Mouse (Mus musculus): ENCODE measurements at regions not wholly inside any gene's neighbourhood (a gene's known extent, or its start where the extent isn't known, plus 50 kb on each side); places are given as distances from the start of the nearest gene placed in this dataset.

DNA sequence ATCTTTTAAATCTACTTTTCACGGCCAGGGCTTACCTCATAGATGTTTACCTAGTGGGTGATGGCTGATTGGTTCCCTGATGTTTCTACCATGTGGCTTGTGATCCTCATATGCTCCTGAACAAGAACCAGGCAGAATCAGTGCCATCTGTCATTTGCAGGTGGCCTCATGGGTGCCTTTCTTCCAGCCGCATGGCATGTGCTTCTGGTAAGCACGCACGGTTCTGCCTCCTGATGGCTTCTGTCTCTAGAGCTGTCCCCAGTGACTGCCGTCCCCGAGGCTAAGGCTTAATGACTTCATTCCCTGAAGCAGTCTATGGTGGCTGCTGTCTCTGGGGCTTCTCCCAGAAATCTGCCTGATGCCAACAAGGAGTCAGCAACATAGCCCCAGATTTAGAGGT is 117.3 kb upstream of the Kit start:
- ATAC-seq (ENCODE audit: extremely low read depth, insufficient number of reproducible peaks, low FRiP score, poor library complexity, severe bottlenecking): no peak

- no peak for ATAC-seq (ENCODE audit: extremely low read depth, insufficient number of reproducible peaks, low FRiP score, poor library complexity, severe bottlenecking)
Measured at GRCm38 (mm10) chr5:75458317-75458716, 116.4 kb upstream of the Kit start.

DNA sequence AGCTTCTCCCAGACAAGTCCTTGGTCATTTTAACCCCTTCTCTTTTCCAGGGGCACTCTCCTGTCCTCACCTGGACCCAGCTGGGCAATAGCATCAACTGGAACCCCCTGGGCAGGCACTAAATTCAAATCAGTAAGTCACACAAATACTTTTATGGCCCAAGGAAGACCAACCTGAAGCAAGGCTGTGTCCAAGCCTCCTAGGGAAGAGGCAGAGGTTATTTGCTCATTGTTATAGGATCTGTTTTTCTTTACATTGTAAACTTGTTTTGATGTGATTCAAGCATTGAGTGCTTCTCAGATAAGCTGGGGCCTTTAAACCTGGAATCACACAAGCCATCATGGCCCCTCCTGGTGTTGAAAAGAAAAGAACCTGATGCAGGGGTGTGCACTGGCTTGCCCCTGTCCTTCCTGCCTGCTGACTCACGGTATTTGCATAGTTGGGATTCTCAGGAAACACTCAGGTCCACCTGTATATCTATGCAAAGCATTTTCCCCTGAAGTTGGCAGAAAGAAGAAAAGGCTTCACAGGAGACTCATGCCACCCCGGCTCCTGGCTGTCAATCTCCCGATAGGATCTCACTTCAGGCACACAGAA is 114.9 kb upstream of the Kit start:
- ATAC-seq (ENCODE audit: extremely low read depth, insufficient number of reproducible peaks, low FRiP score, poor library complexity, severe bottlenecking): no peak

GRCm38 (mm10) chr5:75460414-75461025 is 114.2 kb upstream of the Kit start:
- no peak for ATAC-seq (ENCODE audit: extremely low read depth, insufficient number of reproducible peaks, low FRiP score, poor library complexity, severe bottlenecking)

DNA sequence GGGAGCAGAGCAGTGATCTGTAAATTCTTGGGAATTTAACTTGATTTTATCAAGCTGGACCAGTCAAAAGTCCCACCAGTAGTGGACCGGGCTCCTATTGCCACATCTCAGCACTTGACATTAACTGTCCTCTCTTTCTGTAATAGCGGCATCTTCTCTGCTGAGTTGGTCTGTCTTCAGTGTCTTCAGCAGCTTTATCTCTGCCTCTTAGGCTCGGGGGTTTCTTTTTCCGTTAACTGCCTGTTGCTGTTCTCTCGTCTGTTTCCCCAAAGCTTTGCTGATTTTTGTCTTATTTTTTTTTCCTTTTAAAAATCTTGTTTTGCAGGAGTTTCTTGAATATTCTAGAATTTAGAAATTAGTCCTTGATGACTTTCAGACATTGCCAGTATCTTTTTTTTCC is 113.3 kb upstream of the Kit start:
- no peak for ATAC-seq (ENCODE audit: extremely low read depth, insufficient number of reproducible peaks, low FRiP score, poor library complexity, severe bottlenecking)

DNA sequence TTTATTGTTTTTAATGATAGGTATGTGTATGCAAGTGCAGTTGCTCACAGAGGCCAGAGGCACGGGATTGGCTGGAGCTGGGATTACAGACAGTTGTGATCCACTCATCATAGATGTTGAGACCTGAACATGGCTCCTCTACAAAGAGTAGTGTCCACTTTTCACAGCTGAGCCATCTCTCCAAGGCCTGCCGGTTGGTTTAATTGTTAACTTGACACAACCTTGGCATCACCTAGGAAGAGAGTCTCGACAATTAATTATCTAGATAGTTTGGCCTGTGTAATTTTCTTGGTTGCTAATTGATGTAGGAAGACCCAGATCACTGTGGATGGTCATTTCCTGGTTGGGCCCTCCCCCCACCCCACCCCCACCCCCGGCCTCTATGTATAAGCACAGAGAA is 111.1 kb upstream of the Kit start:
- no peak for ATAC-seq (ENCODE audit: extremely low read depth, insufficient number of reproducible peaks, low FRiP score, poor library complexity, severe bottlenecking)

DNA sequence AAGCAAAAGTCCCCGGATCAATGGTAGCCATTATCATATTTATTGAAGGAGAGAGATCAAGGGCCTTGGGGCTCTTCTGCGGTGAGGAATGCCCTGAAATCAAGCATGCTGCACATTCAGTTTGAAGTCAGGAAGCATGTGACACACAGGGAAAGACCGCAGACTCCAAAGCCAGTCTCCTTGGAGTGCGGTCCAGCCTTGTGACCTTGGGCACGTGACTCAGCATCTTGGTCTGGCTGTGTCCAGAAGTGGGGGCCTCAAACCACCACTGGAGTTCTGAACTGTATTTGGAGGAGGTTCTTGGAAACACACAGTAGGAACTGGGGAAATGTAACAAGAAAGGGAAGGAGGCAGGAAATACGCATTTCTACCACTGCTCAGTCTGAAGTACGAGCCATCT is 109.0 kb upstream of the Kit start:
- no peak for ATAC-seq (ENCODE audit: extremely low read depth, insufficient number of reproducible peaks, low FRiP score, poor library complexity, severe bottlenecking)

DNA sequence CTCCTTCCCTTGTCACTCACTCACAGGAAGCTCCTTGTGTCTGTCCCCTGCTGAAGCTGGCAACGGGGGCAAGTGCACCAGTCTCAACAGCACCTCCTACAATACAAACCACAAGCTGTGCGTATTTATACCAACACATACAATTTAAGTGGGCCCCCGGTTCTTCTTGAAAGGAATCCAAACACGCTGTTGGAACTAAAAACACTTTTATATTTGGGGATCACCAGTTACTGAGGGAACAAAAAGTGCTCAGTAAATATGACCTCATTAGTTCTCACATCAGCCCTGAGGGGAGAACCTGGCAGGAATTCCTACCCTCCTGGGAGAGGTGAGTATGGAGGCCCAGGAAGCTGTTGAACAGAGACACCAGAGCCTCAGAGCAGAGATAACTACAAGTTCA is 107.8 kb upstream of the Kit start:
- ATAC-seq (ENCODE audit: extremely low read depth, insufficient number of reproducible peaks, low FRiP score, poor library complexity, severe bottlenecking): no peak

DNA sequence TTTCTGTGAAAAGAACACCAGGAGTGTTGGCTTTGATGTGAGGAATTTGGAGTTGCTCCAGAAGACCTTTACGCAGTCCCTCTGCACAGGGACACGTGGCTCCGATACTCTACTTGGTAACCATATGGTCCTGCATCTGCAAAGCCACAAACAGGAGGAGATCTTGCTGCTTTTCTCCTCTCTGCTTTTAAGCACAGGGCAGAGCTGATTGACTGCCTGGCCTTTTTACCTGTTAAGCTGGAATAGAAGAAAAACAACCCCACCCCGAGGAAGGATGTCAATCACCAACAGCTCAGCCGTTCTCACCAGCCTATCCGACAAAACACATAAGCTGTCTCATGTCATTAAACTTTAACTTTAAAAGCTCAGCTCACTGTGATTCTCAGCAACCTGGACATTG is 106.8 kb upstream of the Kit start:
- ATAC-seq (ENCODE audit: extremely low read depth, insufficient number of reproducible peaks, low FRiP score, poor library complexity, severe bottlenecking): no peak

DNA sequence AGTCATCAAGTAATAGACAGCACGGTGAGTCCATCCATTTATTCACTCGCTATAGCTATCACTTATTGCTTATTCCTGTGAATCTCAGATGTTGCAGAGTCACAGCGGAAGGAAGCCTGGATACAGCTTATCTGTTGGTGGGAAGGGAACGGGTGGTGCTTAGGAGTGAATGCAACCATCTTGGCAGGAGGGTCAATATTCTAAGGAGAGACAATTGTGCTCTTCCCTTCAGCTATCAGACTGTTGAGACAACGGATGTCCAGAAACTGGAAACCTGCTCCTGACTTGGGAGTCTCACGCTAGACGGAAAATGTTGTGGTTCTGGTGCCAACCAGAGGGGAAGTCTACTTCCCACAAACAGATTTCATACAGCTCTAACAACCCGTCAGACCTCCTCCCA is 103.7 kb upstream of the Kit start:
- no peak for ATAC-seq (ENCODE audit: extremely low read depth, insufficient number of reproducible peaks, low FRiP score, poor library complexity, severe bottlenecking)

DNA sequence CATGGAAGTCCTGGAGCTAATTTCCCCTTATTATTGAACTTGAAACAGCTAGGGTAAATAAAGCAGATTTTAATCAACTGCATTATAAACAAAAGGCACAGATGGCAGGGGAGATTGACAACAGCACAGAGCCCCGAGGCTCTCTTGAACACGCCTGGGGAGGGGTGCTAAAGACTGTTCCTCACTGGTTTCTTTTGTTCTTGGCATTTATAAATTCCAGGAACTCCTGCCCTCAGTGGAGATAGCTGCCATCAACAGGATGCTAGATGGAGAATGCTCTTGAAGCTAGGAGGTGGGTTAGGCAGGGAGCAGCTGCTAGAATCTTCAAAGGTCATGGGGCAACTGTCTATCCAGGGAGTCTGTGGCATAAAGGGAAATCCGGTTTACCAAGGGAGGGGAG is 102.2 kb upstream of the Kit start:
- ATAC-seq (ENCODE audit: extremely low read depth, insufficient number of reproducible peaks, low FRiP score, poor library complexity, severe bottlenecking): no peak

DNA sequence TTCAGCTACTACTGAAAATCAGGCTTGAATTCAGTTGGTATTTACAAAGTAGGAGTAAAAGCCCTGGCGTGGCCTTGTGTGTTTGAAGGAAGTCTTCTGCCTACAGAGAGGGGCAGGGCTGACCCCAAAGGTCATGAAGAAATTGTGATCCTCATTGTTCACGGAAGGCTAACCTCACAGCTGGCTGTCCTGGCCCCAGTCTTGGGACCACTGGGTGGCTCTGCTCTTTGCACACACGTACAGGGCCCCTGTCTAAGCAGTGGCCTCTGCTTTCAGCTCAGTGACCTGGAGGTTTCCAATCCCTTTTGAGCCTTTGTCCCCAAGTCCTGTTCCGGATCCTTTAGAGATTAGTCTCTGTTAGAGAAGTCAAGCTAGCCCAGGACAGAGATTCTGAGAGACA is 99.3 kb upstream of the Kit start:
- ATAC-seq (ENCODE audit: extremely low read depth, insufficient number of reproducible peaks, low FRiP score, poor library complexity, severe bottlenecking): no peak

GRCm38 (mm10) chr5:75478499-75478898 is 96.2 kb upstream of the Kit start:
- no peak for ATAC-seq (ENCODE audit: extremely low read depth, insufficient number of reproducible peaks, low FRiP score, poor library complexity, severe bottlenecking)

- ATAC-seq (ENCODE audit: extremely low read depth, insufficient number of reproducible peaks, low FRiP score, poor library complexity, severe bottlenecking): no peak
Measured at GRCm38 (mm10) chr5:75479149-75479548, 95.6 kb upstream of the Kit start.

DNA sequence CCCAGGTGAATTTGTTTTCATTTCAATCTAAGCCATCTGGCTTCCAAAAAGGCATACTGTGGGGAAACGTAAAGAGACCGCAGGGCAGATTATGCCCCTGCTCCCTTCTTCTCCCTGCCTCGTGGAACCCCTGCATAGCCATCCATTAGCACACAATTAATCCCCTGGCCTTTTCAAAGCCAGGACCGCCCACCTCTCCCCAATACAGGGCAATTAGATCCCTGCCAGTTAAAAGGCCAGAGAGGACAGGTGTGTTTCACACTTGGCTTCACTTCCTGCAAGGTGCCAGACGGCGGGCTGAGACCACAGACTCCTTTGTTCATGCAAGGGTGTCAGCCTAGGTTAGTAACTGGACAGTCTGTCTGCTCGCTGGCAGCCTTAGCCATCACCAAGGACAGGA is 93.1 kb upstream of the Kit start:
- no peak for ATAC-seq (ENCODE audit: extremely low read depth, insufficient number of reproducible peaks, low FRiP score, poor library complexity, severe bottlenecking)

- ATAC-seq (ENCODE audit: extremely low read depth, insufficient number of reproducible peaks, low FRiP score, poor library complexity, severe bottlenecking): no peak
Measured at GRCm38 (mm10) chr5:75484330-75484729, 90.4 kb upstream of the Kit start.

DNA sequence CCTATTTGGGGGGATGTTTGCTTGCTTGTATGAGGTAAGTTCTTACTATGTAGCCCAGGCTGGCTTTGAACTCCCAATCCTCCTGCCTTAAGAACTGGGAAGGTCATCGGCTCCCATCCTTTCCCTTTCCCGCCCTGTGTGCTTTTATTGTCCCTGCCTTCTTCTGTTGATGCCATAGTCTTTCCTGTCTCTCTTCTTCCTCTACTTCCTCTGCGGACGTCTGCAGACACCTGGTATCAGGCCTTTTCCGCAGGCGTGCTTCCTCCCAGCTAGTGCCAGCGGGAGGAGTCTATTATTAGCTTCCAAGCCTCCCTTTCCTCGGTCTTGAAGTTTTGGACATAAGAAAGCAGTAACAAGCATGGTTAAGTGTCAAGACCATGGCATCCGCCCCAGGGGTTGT is 83.9 kb upstream of the Kit start:
- ATAC-seq (ENCODE audit: extremely low read depth, insufficient number of reproducible peaks, low FRiP score, poor library complexity, severe bottlenecking): no peak

DNA sequence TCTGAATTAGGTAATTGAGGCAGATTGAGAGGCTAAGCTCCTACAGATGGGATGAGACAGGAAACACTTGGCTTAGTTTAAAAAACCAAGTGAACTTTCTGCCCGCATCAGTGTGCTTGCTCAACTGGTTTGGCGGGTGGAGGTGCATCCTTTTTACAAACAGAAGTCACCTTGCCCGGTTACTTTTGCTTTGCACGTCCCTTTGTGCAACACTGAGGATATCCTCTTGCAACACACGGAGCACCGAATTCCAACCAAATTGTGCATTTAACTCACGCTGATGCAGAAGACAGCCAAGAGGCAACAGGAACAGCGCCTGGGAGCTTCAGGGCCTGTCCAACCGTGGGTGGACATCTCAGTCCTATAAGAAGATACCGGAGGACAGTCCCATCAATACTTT is 80.6 kb upstream of the Kit start:
- no peak for ATAC-seq (ENCODE audit: extremely low read depth, insufficient number of reproducible peaks, low FRiP score, poor library complexity, severe bottlenecking)

DNA sequence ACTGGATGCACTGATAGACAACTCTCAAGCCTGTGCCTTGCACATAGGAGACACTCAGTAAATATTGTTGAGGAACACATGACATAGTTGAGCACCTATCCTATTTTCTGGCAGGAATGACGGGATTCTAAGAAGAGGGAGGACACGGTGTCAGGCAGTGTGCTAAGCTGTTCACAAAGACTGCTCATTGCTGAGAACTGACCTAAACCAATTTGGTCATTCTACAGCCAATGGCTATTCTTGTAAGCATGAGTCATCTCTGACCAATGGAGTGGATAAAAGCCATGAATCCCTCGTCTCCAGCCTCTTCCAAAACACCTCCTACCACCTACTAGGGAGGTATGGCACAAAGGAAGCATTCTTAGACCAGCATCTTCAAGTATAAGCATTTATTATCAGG is 75.7 kb upstream of the Kit start:
- ATAC-seq (ENCODE audit: extremely low read depth, insufficient number of reproducible peaks, low FRiP score, poor library complexity, severe bottlenecking): no peak

GRCm38 (mm10) chr5:75499695-75500094 is 75.0 kb upstream of the Kit start:
- ATAC-seq (ENCODE audit: extremely low read depth, insufficient number of reproducible peaks, low FRiP score, poor library complexity, severe bottlenecking): no peak

- no peak for ATAC-seq (ENCODE audit: extremely low read depth, insufficient number of reproducible peaks, low FRiP score, poor library complexity, severe bottlenecking)
Measured at GRCm38 (mm10) chr5:75500654-75501416, 73.9 kb upstream of the Kit start.

Data from neutrophil, adult 5-6 weeks (primary cell).